Mouse (Mus musculus) brain, embryonic 14.5 days (tissue): Measurements from ENCODE around the gene Itga7. TPM values are rescaled to one million over a fixed set of nuclear protein-coding genes. Genes with fewer than 3 reads are reported as not detected.

Experiments
- DNase-seq: peaks from one replicate; pipeline ENCODE4 v3.0.0-alpha.2; 2011; ENCODE audit warnings: low read depth
- CTCF ChIP-seq: fragments of 200-500 bp; IDR thresholded peaks from 2 replicates; pipeline ENCODE4 v1.5.1; 2012; ENCODE audit warnings: inconsistent platforms, mild to moderate bottlenecking, moderate library complexity, borderline replicate concordance; ENCODE audit not compliant: insufficient read depth, insufficient read length; ENCODE audit errors: extremely low read depth
- POLR2A ChIP-seq: fragments of 200-500 bp; IDR thresholded peaks from 2 replicates; pipeline ENCODE4 v1.6.1; 2012; ENCODE audit warnings: mild to moderate bottlenecking, inconsistent platforms, borderline replicate concordance; ENCODE audit not compliant: poor library complexity, insufficient read depth, insufficient read length, severe bottlenecking; ENCODE audit errors: extremely low read depth
- polyA plus RNA-seq: library from polyadenylated mRNA; depleted of rRNA; stranded (reverse); fragments of >200 nt; gene quantifications from 2 replicates; pipeline ENCODE4 v1.2.3, GENCODE M21; 2012

The Itga7 gene
- polyA plus RNA-seq, 1 experiment, result 7.1 TPM

GRCm38 (mm10) chr10:128923013-128923691 is 10.5 kb upstream of the Itga7 start:
- peak; percentile 97 for DNase-seq
- TF ChIP-seq POLR2A, result peak; percentile 24; the same call in 1 of the 2 replicates
- TF ChIP-seq CTCF, result 0 out of 2 replicates have a peak, but pooled peaks have one; percentile 14

GRCm38 (mm10) chr10:128923935-128924334 is 9.7 kb upstream of the Itga7 start, which contains the start of gene Bloc1s1:
Gene Bloc1s1 (minus strand): TSS chr10:128924035.
- TF ChIP-seq CTCF (no peak), POLR2A (no peak)
- no peak for DNase-seq

DNA sequence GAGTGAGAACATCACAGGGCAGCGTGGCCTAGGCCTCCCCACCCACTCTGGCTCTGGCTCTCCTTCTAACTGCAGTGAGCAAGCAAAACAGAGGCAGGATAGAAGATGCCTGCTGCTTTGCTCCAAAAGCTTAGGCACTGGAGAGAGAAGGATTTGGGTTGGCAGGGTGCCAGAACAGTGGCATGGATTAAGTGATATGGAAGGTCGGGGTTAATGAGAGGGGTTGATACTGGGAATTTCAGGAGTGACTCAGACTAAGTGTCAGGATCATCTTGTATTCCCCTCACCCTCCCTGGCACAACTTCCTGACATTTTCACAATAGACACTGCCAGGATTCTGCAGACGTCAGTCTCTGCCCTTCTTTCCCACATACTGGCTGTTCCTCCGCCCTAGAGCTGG is 5.3 kb upstream of the Itga7 start:
- peak; percentile 54 for DNase-seq
- TF ChIP-seq POLR2A (no peak), CTCF (no peak)

- DNase-seq, result peak; percentile 68
- TF ChIP-seq POLR2A (no peak), CTCF (no peak)
Measured at GRCm38 (mm10) chr10:128929638-128930378, 3.8 kb upstream of the Itga7 start.

GRCm38 (mm10) chr10:128931441-128931840 is 2.2 kb upstream of the Itga7 start:
- TF ChIP-seq POLR2A (no peak), CTCF (no peak)
- no peak for DNase-seq

GRCm38 (mm10) chr10:128933976-128934721 is 531 bp downstream of the Itga7 start:
- TF ChIP-seq POLR2A (no peak), CTCF (no peak)
- no peak for DNase-seq

- no peak for DNase-seq
- TF ChIP-seq POLR2A (no peak), CTCF (no peak)
Measured at GRCm38 (mm10) chr10:128934997-128935787, 1.6 kb downstream of the Itga7 start.

DNA sequence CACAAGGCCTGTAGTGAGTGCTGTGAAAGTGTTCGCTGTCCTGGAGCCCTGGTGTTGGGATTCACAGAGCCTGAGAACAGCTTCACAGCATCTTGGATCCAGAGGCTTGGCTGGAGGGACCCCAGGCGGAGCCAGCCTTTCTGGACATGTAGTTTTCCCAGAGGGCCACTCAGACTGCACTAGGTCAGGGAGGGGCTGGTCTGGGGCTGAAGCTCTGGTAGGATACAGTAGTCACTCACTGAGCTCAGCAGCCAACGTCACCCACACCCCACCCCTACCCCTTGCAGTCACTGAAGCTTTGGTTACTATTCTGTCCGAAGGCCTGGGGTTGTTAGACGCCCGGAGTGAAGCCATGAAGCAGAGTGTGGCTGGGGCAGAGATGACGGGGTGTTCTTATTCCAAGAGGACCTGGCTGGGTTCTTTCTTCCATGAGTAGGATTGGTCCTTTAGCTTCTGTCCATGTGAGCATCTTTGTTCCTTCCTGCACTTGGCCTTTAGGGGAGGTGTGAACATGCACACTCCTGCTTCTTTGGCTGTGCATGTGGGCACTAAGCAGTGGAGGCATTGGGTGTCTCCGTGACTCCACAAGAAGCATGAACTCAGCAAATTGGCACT is 2.3 kb downstream of the Itga7 start:
- TF ChIP-seq CTCF, result no peak
- TF ChIP-seq POLR2A, result no peak
- DNase-seq, result no peak

- DNase-seq, result no peak
- TF ChIP-seq CTCF (no peak), POLR2A (no peak)
Measured at GRCm38 (mm10) chr10:128937756-128938390, 4.3 kb downstream of the Itga7 start.

DNA sequence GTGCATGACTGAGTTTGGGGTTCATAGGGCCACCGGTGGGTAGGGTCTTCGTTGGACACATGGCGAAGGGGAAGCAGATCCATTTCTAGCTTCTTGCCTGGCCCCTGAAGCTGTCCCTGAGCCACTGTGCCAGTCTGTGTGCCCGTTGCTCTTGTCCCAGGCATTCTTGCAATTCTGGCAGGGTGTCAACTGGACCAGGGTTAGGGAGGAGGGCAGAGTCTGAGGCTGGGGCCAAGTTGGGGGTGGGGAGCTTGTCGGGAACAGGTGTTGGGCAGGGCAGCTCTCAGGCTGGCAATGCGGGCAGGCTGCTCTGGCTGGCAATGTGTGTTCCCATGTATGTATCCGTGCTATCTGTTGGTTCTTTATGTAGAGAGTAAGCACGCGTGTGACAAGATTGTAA is 4.8 kb downstream of the Itga7 start:
- peak; percentile 46 for DNase-seq
- TF ChIP-seq CTCF, result no peak
- TF ChIP-seq POLR2A, result no peak
